Mouse (Mus musculus) CH12.LX (cell line): ENCODE results near the gene Id4. TPM values are rescaled to one million over a fixed set of nuclear protein-coding genes. Genes with fewer than 3 reads are reported as not detected.

Experiments
- DNase-seq: peaks from one replicate; pipeline ENCODE4 v3.0.0-alpha.2; 2013; ENCODE audit errors: extremely low read depth
- H3K27ac ChIP-seq: 2 replicates; pipeline ENCODE4 v1.5.1; 2012; ENCODE audit warnings: low read depth, mild to moderate bottlenecking, control low read depth, moderate library complexity; ENCODE audit not compliant: insufficient read depth
- H3K27me3 ChIP-seq: replicated peaks from 2 replicates; pipeline ENCODE3; 2012; ENCODE audit warnings: inconsistent platforms
- H3K36me3 ChIP-seq, 2 experiments: replicated peaks in 1 of 2; 2 replicates each; pipeline versions ENCODE3 to v1.6.1; 2012; ENCODE audit warnings: inconsistent platforms in 1 of 2, low read length in 1 of 2, mild to moderate bottlenecking in 1 of 2, mixed read lengths in 1 of 2, moderate library complexity in 1 of 2; ENCODE audit not compliant: control insufficient read depth in 1 of 2, insufficient read depth in 1 of 2
- H3K4me1 ChIP-seq, 2 experiments: 2 replicates each; pipeline ENCODE4 v1.6.1; 2012; ENCODE audit warnings: inconsistent platforms in 1 of 2, moderate library complexity in 1 of 2; ENCODE audit not compliant: insufficient read depth in 2 of 2, control insufficient read depth in 1 of 2
- H3K4me2 ChIP-seq: 2 replicates; pipeline ENCODE4 v1.6.1; 2012; ENCODE audit warnings: low read depth, mild to moderate bottlenecking, control low read depth; ENCODE audit not compliant: poor library complexity, insufficient read depth, severe bottlenecking
- H3K4me3 ChIP-seq, 3 experiments: fragments of 150-350 bp in 1 of 3; sonication (generic) in 1 of 3; replicated peaks in 1 of 3; 2 replicates each; pipeline versions ENCODE3 to v1.5.1; 2011 to 2012; ENCODE audit warnings: low read depth in 2 of 3, low read length in 2 of 3, mild to moderate bottlenecking in 2 of 3, moderate library complexity in 2 of 3, control low read depth in 1 of 3, improper control_type of control experiment in 1 of 3, inconsistent platforms in 1 of 3, mixed read lengths in 1 of 3; ENCODE audit not compliant: poor library complexity in 1 of 3
- H3K79me2 ChIP-seq: replicated peaks from 2 replicates; pipeline ENCODE4 v1.6.1; 2012; ENCODE audit warnings: mild to moderate bottlenecking, moderate library complexity; ENCODE audit not compliant: control insufficient read depth, poor library complexity, insufficient read depth, severe bottlenecking; ENCODE audit errors: extremely low read depth
- H3K9ac ChIP-seq: 2 replicates; pipeline ENCODE4 v1.6.1; 2012; ENCODE audit warnings: low read depth, mild to moderate bottlenecking, control low read depth, moderate library complexity; ENCODE audit not compliant: insufficient read depth
- H3K9me3 ChIP-seq: replicated peaks from 2 replicates; pipeline ENCODE3; 2012; ENCODE audit warnings: low read length, inconsistent platforms, mixed read lengths
- BHLHE40 ChIP-seq: IDR thresholded peaks from 2 replicates; pipeline ENCODE4 v1.6.1; 2011; ENCODE audit warnings: mild to moderate bottlenecking, low read depth, low read length, improper control_type of control experiment
- CHD2 ChIP-seq: IDR thresholded peaks from 2 replicates; pipeline ENCODE4 v1.6.1; 2011; ENCODE audit warnings: low read length, improper control_type of control experiment
- ETS1 ChIP-seq: conservative IDR thresholded peaks from 2 replicates; pipeline ENCODE4 v1.6.1; 2012; ENCODE audit warnings: low read depth, mild to moderate bottlenecking, inconsistent platforms, low read length, improper control_type of control experiment, moderate library complexity
- HCFC1 ChIP-seq: IDR thresholded peaks from 2 replicates; pipeline ENCODE4 v1.6.1; 2012; ENCODE audit warnings: low read depth, mild to moderate bottlenecking, inconsistent platforms, low read length, improper control_type of control experiment
- JUND ChIP-seq: conservative IDR thresholded peaks from 2 replicates; pipeline ENCODE4 v1.6.1; 2011; ENCODE audit warnings: low read depth, low read length, improper control_type of control experiment
- MEF2A ChIP-seq: IDR thresholded peaks from 2 replicates; pipeline ENCODE4 v1.6.1; 2014; ENCODE audit warnings: low read depth, mild to moderate bottlenecking, inconsistent platforms, low read length, improper control_type of control experiment, borderline replicate concordance
- MXI1 ChIP-seq: IDR thresholded peaks from 2 replicates; pipeline ENCODE4 v1.6.1; 2011; ENCODE audit warnings: mild to moderate bottlenecking, low read depth, low read length, improper control_type of control experiment
- PAX5 ChIP-seq: IDR thresholded peaks from 2 replicates; pipeline ENCODE4 v1.6.1; 2012; ENCODE audit warnings: low read length, inconsistent platforms, mixed read lengths
- POLR2A ChIP-seq: IDR thresholded peaks from 2 replicates; pipeline ENCODE4 v1.6.1; 2011; ENCODE audit warnings: low read depth, mild to moderate bottlenecking, improper control_type of control experiment, low read length
- RAD21 ChIP-seq: IDR thresholded peaks from 2 replicates; pipeline ENCODE4 v1.6.1; 2011; ENCODE audit warnings: low read depth, mild to moderate bottlenecking, low read length, improper control_type of control experiment, moderate library complexity
- USF2 ChIP-seq: conservative IDR thresholded peaks from 2 replicates; pipeline ENCODE4 v1.6.1; 2011; ENCODE audit warnings: low read depth, low read length, improper control_type of control experiment
- ZC3H11A ChIP-seq: IDR thresholded peaks from 2 replicates; pipeline ENCODE4 v1.6.1; 2012; ENCODE audit warnings: low read depth, mild to moderate bottlenecking, inconsistent platforms, low read length, improper control_type of control experiment
- ZKSCAN1 ChIP-seq: IDR thresholded peaks from 2 replicates; pipeline ENCODE4 v1.6.1; 2012; ENCODE audit warnings: low read depth, inconsistent platforms, low read length, improper control_type of control experiment, borderline replicate concordance
- ZNF384 ChIP-seq: IDR thresholded peaks from 2 replicates; pipeline ENCODE4 v1.6.1; 2012; ENCODE audit warnings: low read depth, low read length, improper control_type of control experiment, inconsistent platforms
- dilution Hi-C: fragments of 300-500 bp; cut with MboI; formaldehyde crosslinking; loops from 2 replicates; pipeline ENCODE4 v1.14.3; 2020; ENCODE audit warnings: low sequenced_read_pairs; ENCODE audit not compliant: extremely low pct_unique_long_range_greater_than_20kb, extremely low pct_ligation_motif_present
- in situ Hi-C: fragments of 300-500 bp; cut with MboI; formaldehyde crosslinking; loops from 3 replicates; pipeline ENCODE4 v1.14.3; 2019; ENCODE audit warnings: low sequenced_read_pairs, low pct_ligation_motif_present, low pct_unique_long_range_greater_than_20kb, mixed read lengths
- polyA plus RNA-seq: library from polyadenylated mRNA; unstranded; fragments of >175 nt; gene quantifications from 2 replicates; pipeline ENCODE4 v1.2.1, GENCODE M21; 2012; ENCODE audit warnings: low read depth; ENCODE audit not compliant: insufficient read length
- total RNA-seq, 2 experiments: library from RNA; depleted of rRNA; stranded (reverse); fragments of 300-350 nt in 1 of 2; fragments of >200 nt in 1 of 2; gene quantifications; 2 replicates each; pipeline ENCODE4 v1.2.3; 2012 to 2014

Id4 gene
- total and polyA plus RNA-seq, 3 experiments: not detected

DNA sequence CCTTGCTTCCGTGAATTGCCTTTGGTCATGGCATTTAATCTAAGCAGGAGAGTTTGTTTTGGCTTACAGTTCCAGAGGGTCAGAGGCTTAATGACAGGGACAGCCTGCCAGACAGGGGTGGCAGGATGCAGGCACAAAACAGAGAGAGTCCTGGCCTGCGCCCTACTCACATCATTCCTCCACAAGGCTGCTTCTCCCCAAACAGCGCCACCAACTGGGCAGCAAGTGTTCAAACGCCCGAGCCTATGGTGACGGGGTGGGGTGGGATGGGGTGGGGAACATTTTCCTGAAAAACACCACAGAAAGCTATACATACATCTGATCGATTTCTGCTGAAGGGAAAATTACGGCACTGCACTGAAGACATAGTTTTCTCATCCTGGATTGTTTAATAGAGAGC, 6.0 kb upstream of the Id4 start:
- DNase-seq: no peak
- H3K27ac ChIP-seq: no peak overlapping the region
- dilution Hi-C loops: no loop called here
- H3K9ac ChIP-seq: no peak overlapping the region
- H3K36me3 ChIP-seq: no peaks in the 10 kb centered on the region
- H3K79me2 ChIP-seq: no peaks in the 10 kb centered on the region
- no peak overlapping the region for H3K4me2 ChIP-seq
- H3K4me3 ChIP-seq: no peak overlapping the region
- H3K9me3 ChIP-seq: peaks cover 63% of the 10 kb centered on the region
- no peaks in the 10 kb centered on the region for H3K27me3 ChIP-seq
- no peaks in the 10 kb centered on the region for H3K4me1 ChIP-seq
- in situ Hi-C loops: no loop called here
- TF ChIP-seq ETS1: no peak

GRCm38 (mm10) chr13:48261341-48262221, 553 bp downstream of the Id4 start:
- in situ Hi-C loops: no loop called here
- Histone ChIP-seq H3K9ac (no peak overlapping the region), H3K9me3 (peaks cover 50% of the 10 kb centered on the region), H3K36me3 (no peaks in the 10 kb centered on the region), H3K4me2 (no peak overlapping the region), H3K4me1 (no peaks in the 10 kb centered on the region), H3K4me3 (no peak overlapping the region), H3K27ac (no peak overlapping the region), H3K27me3 (no peaks in the 10 kb centered on the region), H3K79me2 (no peaks in the 10 kb centered on the region)
- no peak for DNase-seq
- no peak for TF ChIP-seq HCFC1
- no peak for TF ChIP-seq ZNF384
- no peak for TF ChIP-seq MEF2A
- TF ChIP-seq RAD21: no peak
- TF ChIP-seq ZKSCAN1: no peak
- no peak for TF ChIP-seq POLR2A
- TF ChIP-seq CHD2: no peak
- TF ChIP-seq MXI1: no peak
- TF ChIP-seq PAX5: no peak
- no peak for TF ChIP-seq USF2
- TF ChIP-seq BHLHE40: no peak
- no peak for TF ChIP-seq ZC3H11A
- TF ChIP-seq JUND: no peak
- dilution Hi-C loops: no loop called here
